Mouse (Mus musculus): ENCODE measurements around the gene Ptprn. TPM values are rescaled to one million over a fixed set of nuclear protein-coding genes. Genes with fewer than 3 reads are reported as not detected.

Gene Ptprn
- polyA plus RNA-seq, 1 experiment from 2014 or later, result 2.1 TPM

GRCm38 (mm10) chr1:75278228-75278627, 13.9 kb upstream of the Ptprn start, which contains the start of gene Resp18:
Gene Resp18 (minus strand): TSS chr1:75278415.
- H3K27ac ChIP-seq (replicated peaks), result no peak within 1 kb of the TSS
- H3K4me1 ChIP-seq, result peaks cover 3% of the 10 kb centered on the region; the same call in 1 of the 2 replicates
- 4% methylated on average over 13 of the region's 13 CpGs for WGBS
- no peak for DNase-seq (ENCODE audit: low spot score)
- peaks cover 25% of the 10 kb centered on the region for H3K27me3 ChIP-seq (replicated peaks; ENCODE audit: low read depth, poor library complexity, severe bottlenecking)
- H3K36me3 ChIP-seq (replicated peaks), result no peaks in the 10 kb centered on the region
- H3K4me3 ChIP-seq, result peak within 1 kb of the TSS; percentile 4; the same call in 1 of the 2 replicates
- H3K9me3 ChIP-seq, result peaks cover 7% of the 10 kb centered on the region; the same call in 1 of the 2 replicates

- DNase-seq (ENCODE audit: low spot score), result peak; percentile 79
- no peaks in the 10 kb centered on the region for H3K36me3 ChIP-seq (replicated peaks)
- 4% methylated on average over 23 of the region's 23 CpGs for WGBS
- peak overlapping the region; percentile 4; the same call in 1 of the 2 replicates for H3K4me3 ChIP-seq
- H3K4me1 ChIP-seq, result peaks cover 3% of the 10 kb centered on the region; the same call in 1 of the 2 replicates
- no peak overlapping the region for H3K27ac ChIP-seq (replicated peaks)
- peaks cover 7% of the 10 kb centered on the region; the same call in 1 of the 2 replicates for H3K9me3 ChIP-seq
- H3K27me3 ChIP-seq (replicated peaks; ENCODE audit: low read depth, poor library complexity, severe bottlenecking), result peaks cover 25% of the 10 kb centered on the region
These were observed 13.2 kb upstream of the Ptprn start for GRCm38 (mm10) chr1:75277195-75278188.

- Histone ChIP-seq H3K4me1 (peaks cover 15% of the 10 kb centered on the region), H3K27me3 (replicated peaks; ENCODE audit: low read depth, poor library complexity, severe bottlenecking) (peaks cover 59% of the 10 kb centered on the region)
These were observed 1.0 kb downstream of the Ptprn start for GRCm38 (mm10) chr1:75262969-75263951.

GRCm38 (mm10) chr1:75261278-75261677, 3.0 kb downstream of the Ptprn start:
- H3K4me1 ChIP-seq, result peaks cover 15% of the 10 kb centered on the region
- no peak overlapping the region for H3K4me3 ChIP-seq
- no peak overlapping the region for H3K27ac ChIP-seq (replicated peaks)
- DNase-seq (ENCODE audit: low spot score), result no peak
- no peaks in the 10 kb centered on the region for H3K9me3 ChIP-seq
- H3K36me3 ChIP-seq (replicated peaks), result no peaks in the 10 kb centered on the region
- peaks cover 58% of the 10 kb centered on the region for H3K27me3 ChIP-seq (replicated peaks; ENCODE audit: low read depth, poor library complexity, severe bottlenecking)

More at GRCm38 (mm10) chr1:75262969-75263951, 1.0 kb downstream of the Ptprn start:
- H3K27ac ChIP-seq (replicated peaks), result no peak overlapping the region
- peak; percentile 85 for DNase-seq (ENCODE audit: low spot score)
- 1% methylated on average over 40 of the region's 40 CpGs for WGBS
- peak overlapping the region; percentile 45 for H3K4me3 ChIP-seq
- H3K9me3 ChIP-seq, result no peaks in the 10 kb centered on the region
- no peaks in the 10 kb centered on the region for H3K36me3 ChIP-seq (replicated peaks)

GRCm38 (mm10) chr1:75255516-75256046, 8.7 kb downstream of the Ptprn start:
- WGBS, result 74% methylated on average over 10 of the region's 10 CpGs
- Histone ChIP-seq H3K27me3 (replicated peaks; ENCODE audit: low read depth, poor library complexity, severe bottlenecking) (peaks cover 21% of the 10 kb centered on the region), H3K36me3 (replicated peaks) (no peaks in the 10 kb centered on the region), H3K27ac (replicated peaks) (no peak overlapping the region), H3K9me3 (no peaks in the 10 kb centered on the region), H3K4me3 (no peak overlapping the region), H3K4me1 (peaks cover 11% of the 10 kb centered on the region)
- no peak for DNase-seq (ENCODE audit: low spot score)

- WGBS, result 81% methylated on average over 8 of the region's 8 CpGs
- no peaks in the 10 kb centered on the region for H3K9me3 ChIP-seq
- no peak for DNase-seq (ENCODE audit: low spot score)
- no peak overlapping the region for H3K4me3 ChIP-seq
- no peaks in the 10 kb centered on the region for H3K36me3 ChIP-seq (replicated peaks)
- H3K27me3 ChIP-seq (replicated peaks; ENCODE audit: low read depth, poor library complexity, severe bottlenecking), result peaks cover 19% of the 10 kb centered on the region
- H3K27ac ChIP-seq (replicated peaks), result no peak overlapping the region
- H3K4me1 ChIP-seq, result peaks cover 15% of the 10 kb centered on the region
These were observed 9.7 kb downstream of the Ptprn start for GRCm38 (mm10) chr1:75254625-75255013.

GRCm38 (mm10) chr1:75253849-75254624, 10.3 kb downstream of the Ptprn start:
- Histone ChIP-seq H3K4me1 (peaks cover 15% of the 10 kb centered on the region), H3K4me3 (no peak overlapping the region), H3K27ac (replicated peaks) (no peak overlapping the region), H3K36me3 (replicated peaks) (no peaks in the 10 kb centered on the region), H3K27me3 (replicated peaks; ENCODE audit: low read depth, poor library complexity, severe bottlenecking) (peaks cover 19% of the 10 kb centered on the region), H3K9me3 (no peaks in the 10 kb centered on the region)
- 64% methylated on average over 16 of the region's 16 CpGs for WGBS
- peak; percentile 80 for DNase-seq (ENCODE audit: low spot score)

GRCm38 (mm10) chr1:75253029-75253428, 11.3 kb downstream of the Ptprn start:
- WGBS, result 76% methylated on average over 16 of the region's 16 CpGs
- no peak overlapping the region for H3K27ac ChIP-seq (replicated peaks)
- peaks cover 19% of the 10 kb centered on the region for H3K27me3 ChIP-seq (replicated peaks; ENCODE audit: low read depth, poor library complexity, severe bottlenecking)
- no peak overlapping the region for H3K4me3 ChIP-seq
- peaks cover 21% of the 10 kb centered on the region for H3K4me1 ChIP-seq
- H3K9me3 ChIP-seq, result no peaks in the 10 kb centered on the region
- H3K36me3 ChIP-seq (replicated peaks), result no peaks in the 10 kb centered on the region
- no peak for DNase-seq (ENCODE audit: low spot score)

GRCm38 (mm10) chr1:75252308-75252707, 12.0 kb downstream of the Ptprn start:
- H3K27ac ChIP-seq (replicated peaks), result no peak overlapping the region
- 68% methylated on average over 13 of the region's 13 CpGs for WGBS

GRCm38 (mm10) chr1:75251112-75251970, 13.0 kb downstream of the Ptprn start:
- peak; percentile 86 for DNase-seq (ENCODE audit: low spot score)
- 7% methylated on average over 22 of the region's 22 CpGs for WGBS
- Histone ChIP-seq H3K27ac (replicated peaks) (no peak overlapping the region), H3K36me3 (replicated peaks) (no peaks in the 10 kb centered on the region), H3K9me3 (no peaks in the 10 kb centered on the region), H3K27me3 (replicated peaks; ENCODE audit: low read depth, poor library complexity, severe bottlenecking) (peaks cover 19% of the 10 kb centered on the region), H3K4me3 (peak overlapping the region; percentile 37), H3K4me1 (peaks cover 32% of the 10 kb centered on the region)

More at GRCm38 (mm10) chr1:75252308-75252707, 12.0 kb downstream of the Ptprn start:
- Histone ChIP-seq H3K36me3 (replicated peaks) (no peaks in the 10 kb centered on the region), H3K4me3 (no peak overlapping the region), H3K4me1 (peaks cover 28% of the 10 kb centered on the region), H3K9me3 (no peaks in the 10 kb centered on the region), H3K27me3 (replicated peaks; ENCODE audit: low read depth, poor library complexity, severe bottlenecking) (peaks cover 19% of the 10 kb centered on the region)
- DNase-seq (ENCODE audit: low spot score), result no peak

- peaks cover 19% of the 10 kb centered on the region for H3K27me3 ChIP-seq (replicated peaks; ENCODE audit: low read depth, poor library complexity, severe bottlenecking)
- no peak for DNase-seq (ENCODE audit: low spot score)
- H3K9me3 ChIP-seq, result no peaks in the 10 kb centered on the region
- peaks cover 32% of the 10 kb centered on the region for H3K4me1 ChIP-seq
- no peak overlapping the region for H3K4me3 ChIP-seq
- H3K27ac ChIP-seq (replicated peaks), result no peak overlapping the region
- WGBS, result 53% methylated on average over 3 of the region's 3 CpGs
- no peaks in the 10 kb centered on the region for H3K36me3 ChIP-seq (replicated peaks)
These were observed 13.8 kb downstream of the Ptprn start for GRCm38 (mm10) chr1:75250498-75250897.
